Mouse (Mus musculus) forebrain, embryonic 15.5 days (tissue): Measurements from ENCODE around the gene Lin52. TPM values are rescaled to one million over a fixed set of nuclear protein-coding genes. Genes with fewer than 3 reads are reported as not detected.

ENCODE experiments used
- ATAC-seq: fragments of 200-750 bp; cut with Nextera tagmentation; replicated peaks from 2 replicates; pipeline ENCODE4 v1.8.0; 2017; ENCODE audit warnings: mild to moderate bottlenecking, moderate TSS enrichment, moderate library complexity
- H3K27ac ChIP-seq: fragments of 300-500 bp; sonication (generic); replicated peaks from 2 replicates; pipeline ENCODE4 v1.5.1; 2015; ENCODE audit warnings: mild to moderate bottlenecking, inconsistent platforms
- H3K27me3 ChIP-seq: fragments of 300-500 bp; sonication (generic); 2 replicates; pipeline ENCODE4 v1.6.1; 2015; ENCODE audit warnings: inconsistent platforms
- H3K36me3 ChIP-seq: fragments of 300-500 bp; sonication (generic); 2 replicates; pipeline ENCODE4 v1.6.1; 2015; ENCODE audit warnings: mild to moderate bottlenecking, inconsistent platforms
- H3K4me1 ChIP-seq: fragments of 300-500 bp; sonication (generic); 2 replicates; pipeline ENCODE4 v1.6.1; 2015; ENCODE audit warnings: inconsistent platforms
- H3K4me2 ChIP-seq: fragments of 300-500 bp; sonication (generic); replicated peaks from 2 replicates; pipeline ENCODE4 v1.6.1; 2015; ENCODE audit warnings: mild to moderate bottlenecking, inconsistent platforms
- H3K4me3 ChIP-seq: fragments of 300-500 bp; sonication (generic); 2 replicates; pipeline ENCODE4 v1.5.1; 2015; ENCODE audit warnings: mild to moderate bottlenecking, inconsistent platforms
- H3K9ac ChIP-seq: fragments of 300-500 bp; sonication (generic); replicated peaks from 2 replicates; pipeline ENCODE4 v1.6.1; 2015; ENCODE audit warnings: mild to moderate bottlenecking, inconsistent platforms
- H3K9me3 ChIP-seq: fragments of 300-500 bp; sonication (generic); 2 replicates; pipeline ENCODE4 v1.6.1; 2016; ENCODE audit warnings: inconsistent platforms
- WGBS: fragments of 180-500 bp; shearing (Covaris S2); methylation state at CpG from one replicate; pipeline ENCODE4 v1.1.7; 2015; ENCODE audit warnings: mixed read lengths; 5-methylcytosine and 5-hydroxymethylcytosine counted together
- polyA plus RNA-seq: library from polyadenylated mRNA; unstranded; fragments of >200 nt; fragmentation: Nextera tagmentation; extraction: Ambion mirVana; gene quantifications from 2 replicates; pipeline ENCODE4 v1.2.1, GENCODE M21; 2015

Lin52 gene
- polyA plus RNA-seq, 1 experiment from 2014 or later: 39.3 TPM

DNA sequence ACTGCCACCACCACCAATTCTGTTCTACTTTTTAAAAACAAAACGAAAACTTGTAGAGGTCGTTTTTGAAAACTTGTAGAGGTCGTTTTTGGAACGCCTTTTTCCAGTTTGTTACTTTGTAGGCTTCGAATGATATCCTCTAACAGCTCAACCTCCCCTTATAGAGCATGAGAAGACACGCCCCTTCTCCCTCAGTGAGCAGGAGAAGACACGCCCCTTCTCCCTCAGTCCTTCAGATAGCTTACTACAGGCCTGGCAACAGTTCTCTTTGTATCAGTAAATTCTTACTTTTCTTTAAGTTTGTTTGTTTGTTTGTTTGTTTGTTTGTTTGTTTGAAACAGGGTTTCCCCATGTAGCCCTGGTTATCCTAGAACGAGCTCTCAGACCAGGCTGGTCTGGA is 104.0 kb downstream of the Lin52 start:
- H3K36me3 ChIP-seq: no peaks in the 10 kb centered on the region
- no peaks in the 10 kb centered on the region for H3K4me1 ChIP-seq
- ATAC-seq: no peak
- no peaks in the 10 kb centered on the region for H3K9me3 ChIP-seq
- no peak overlapping the region for H3K9ac ChIP-seq
- H3K27me3 ChIP-seq: no peaks in the 10 kb centered on the region
- H3K27ac ChIP-seq: no peak overlapping the region
- no peak overlapping the region for H3K4me2 ChIP-seq
- WGBS: 66% methylated on average over 8 of the region's 8 CpGs
- H3K4me3 ChIP-seq: no peak overlapping the region

DNA sequence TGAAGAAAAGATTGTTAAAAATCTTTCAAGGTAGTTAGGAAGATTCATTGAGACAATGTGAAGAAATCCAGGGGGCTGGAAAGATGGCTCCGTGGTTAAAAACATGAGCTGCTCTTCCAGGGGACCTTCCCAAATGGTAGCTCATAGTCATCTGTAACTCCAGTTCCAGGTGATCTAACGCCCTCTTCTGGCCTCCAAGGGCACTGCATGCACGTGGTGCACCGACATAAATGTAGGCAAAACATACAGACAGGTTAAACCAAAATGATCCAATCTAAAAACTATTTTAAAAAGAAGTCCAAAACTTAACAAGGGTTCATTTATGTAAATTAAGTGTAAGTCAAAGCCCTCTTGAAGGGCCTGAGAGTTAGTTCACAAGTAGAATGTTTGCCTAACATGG is 111.3 kb downstream of the Lin52 start:
- no peaks in the 10 kb centered on the region for H3K4me1 ChIP-seq
- no peaks in the 10 kb centered on the region for H3K9me3 ChIP-seq
- ATAC-seq: no peak
- 49% methylated on average over 4 of the region's 4 CpGs for WGBS
- no peak overlapping the region for H3K4me3 ChIP-seq
- no peaks in the 10 kb centered on the region for H3K36me3 ChIP-seq
- H3K27ac ChIP-seq: no peak overlapping the region
- no peak overlapping the region for H3K4me2 ChIP-seq
- peaks cover 8% of the 10 kb centered on the region for H3K27me3 ChIP-seq
- no peak overlapping the region for H3K9ac ChIP-seq

DNA sequence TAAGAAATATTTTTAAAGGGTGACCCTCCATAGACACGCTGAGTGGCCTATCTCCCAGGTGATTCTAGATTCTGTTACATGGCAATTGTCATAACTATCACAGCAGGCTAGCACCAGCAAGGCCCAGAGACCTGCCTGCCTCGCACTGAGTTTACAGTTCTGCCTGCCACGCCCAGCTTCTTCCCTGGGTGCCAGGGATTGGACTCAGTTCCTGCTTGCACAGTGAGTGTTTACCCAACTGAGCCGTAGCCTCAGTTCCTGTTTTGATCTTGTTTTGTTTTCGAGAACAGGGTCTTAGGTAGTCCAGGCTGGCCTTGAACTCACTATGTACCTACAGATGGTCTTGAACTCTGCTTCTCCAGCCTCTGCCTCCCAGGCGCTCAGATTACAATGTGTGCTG is 116.4 kb downstream of the Lin52 start:
- 85% methylated on average over 6 of the region's 6 CpGs for WGBS
- H3K4me3 ChIP-seq: no peak overlapping the region
- peaks cover 47% of the 10 kb centered on the region for H3K27me3 ChIP-seq

DNA sequence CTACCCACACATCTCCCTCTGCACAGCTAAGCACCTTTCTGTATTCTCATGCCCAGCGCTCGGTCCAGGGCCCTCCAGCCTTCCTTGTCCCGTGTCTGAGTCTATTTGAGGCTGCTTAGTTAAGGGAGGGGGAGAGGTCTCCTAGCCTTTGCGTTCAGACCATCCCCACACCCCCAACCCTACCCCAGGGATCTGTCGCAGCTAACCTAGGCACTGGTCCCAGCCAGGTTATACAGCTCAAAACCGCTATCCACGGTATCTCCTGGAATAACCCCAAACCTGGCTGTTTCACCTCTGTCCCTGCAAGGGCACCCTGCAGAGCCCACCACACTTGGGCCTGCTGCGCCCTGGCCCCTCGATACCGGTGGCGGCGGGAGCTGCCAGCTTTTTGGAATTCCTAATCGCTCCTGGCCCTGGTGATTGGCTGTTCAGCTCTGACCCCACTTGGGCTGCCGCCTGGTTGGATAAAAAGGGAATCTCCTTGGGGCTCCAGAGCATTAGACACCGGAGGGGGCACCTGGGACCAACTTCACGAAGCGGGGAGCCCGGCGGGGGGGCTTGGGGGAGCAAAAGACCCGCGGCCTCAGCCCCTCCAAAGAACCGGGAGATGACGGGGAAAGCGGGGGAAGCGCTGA is 118.2 kb downstream of the Lin52 start, which contains the start of gene Vsx2:
Gene Vsx2 (plus strand): TSS at position 427 of the 635 bp plus-strand sequence.
- WGBS: 4% methylated on average over 25 of the region's 25 CpGs
- no peak for ATAC-seq
- peak within 1 kb of the TSS; percentile 20 for H3K4me3 ChIP-seq
- H3K4me1 ChIP-seq: peaks cover 20% of the 10 kb centered on the region
- H3K27ac ChIP-seq: no peak within 1 kb of the TSS
- no peaks in the 10 kb centered on the region for H3K9me3 ChIP-seq
- H3K27me3 ChIP-seq: peaks cover 64% of the 10 kb centered on the region
- H3K4me2 ChIP-seq: peak within 1 kb of the TSS; percentile 14; the same call in 1 of the 2 replicates
- no peaks in the 10 kb centered on the region for H3K36me3 ChIP-seq
- H3K9ac ChIP-seq: no peak within 1 kb of the TSS

More for the DNA sequence above, 116.4 kb downstream of the Lin52 start:
- no peak overlapping the region for H3K27ac ChIP-seq
- no peaks in the 10 kb centered on the region for H3K36me3 ChIP-seq
- ATAC-seq: no peak
- no peak overlapping the region for H3K9ac ChIP-seq
- H3K4me1 ChIP-seq: peaks cover 20% of the 10 kb centered on the region
- H3K9me3 ChIP-seq: no peaks in the 10 kb centered on the region
- no peak overlapping the region for H3K4me2 ChIP-seq

DNA sequence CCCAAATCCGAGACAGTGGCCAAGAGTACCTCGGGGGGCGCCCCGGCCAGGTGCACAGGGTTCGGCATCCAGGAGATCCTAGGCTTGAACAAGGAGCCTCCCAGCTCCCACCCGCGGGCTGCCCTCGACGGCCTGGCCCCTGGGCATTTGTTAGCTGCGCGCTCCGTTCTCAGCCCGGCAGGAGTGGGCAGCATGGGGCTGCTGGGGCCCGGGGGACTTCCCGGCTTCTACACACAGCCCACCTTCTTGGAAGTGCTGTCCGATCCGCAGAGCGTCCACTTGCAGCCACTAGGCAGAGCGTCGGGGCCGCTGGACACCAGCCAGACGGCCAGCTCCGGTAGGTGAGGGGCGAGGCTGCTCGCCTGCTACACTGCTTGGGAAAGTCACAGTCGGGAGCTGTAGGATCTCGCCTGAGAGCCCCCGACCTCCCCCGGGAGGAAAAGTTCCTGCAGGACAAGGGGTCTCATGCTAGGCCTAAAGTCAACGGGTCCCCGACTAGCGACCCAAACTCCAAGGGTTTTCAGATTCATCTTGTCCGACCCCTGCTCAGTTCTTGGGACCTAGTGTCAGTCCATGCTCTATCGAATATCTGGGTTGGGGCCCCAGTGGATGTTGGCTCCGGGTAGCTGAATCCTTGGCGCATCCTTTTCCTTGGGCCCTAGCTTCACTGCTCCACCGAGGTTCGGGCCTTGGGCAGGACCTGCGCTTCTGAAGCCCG is 118.9 kb downstream of the Lin52 start:
- no peak for ATAC-seq
- Histone ChIP-seq H3K4me3 (peak overlapping the region; percentile 20), H3K4me1 (peaks cover 20% of the 10 kb centered on the region), H3K4me2 (peak overlapping the region; percentile 14; the same call in 1 of the 2 replicates), H3K9ac (no peak overlapping the region), H3K27me3 (peaks cover 70% of the 10 kb centered on the region), H3K9me3 (no peaks in the 10 kb centered on the region), H3K36me3 (no peaks in the 10 kb centered on the region), H3K27ac (no peak overlapping the region)
- under 1% methylated on average over 40 of the region's 40 CpGs for WGBS

DNA sequence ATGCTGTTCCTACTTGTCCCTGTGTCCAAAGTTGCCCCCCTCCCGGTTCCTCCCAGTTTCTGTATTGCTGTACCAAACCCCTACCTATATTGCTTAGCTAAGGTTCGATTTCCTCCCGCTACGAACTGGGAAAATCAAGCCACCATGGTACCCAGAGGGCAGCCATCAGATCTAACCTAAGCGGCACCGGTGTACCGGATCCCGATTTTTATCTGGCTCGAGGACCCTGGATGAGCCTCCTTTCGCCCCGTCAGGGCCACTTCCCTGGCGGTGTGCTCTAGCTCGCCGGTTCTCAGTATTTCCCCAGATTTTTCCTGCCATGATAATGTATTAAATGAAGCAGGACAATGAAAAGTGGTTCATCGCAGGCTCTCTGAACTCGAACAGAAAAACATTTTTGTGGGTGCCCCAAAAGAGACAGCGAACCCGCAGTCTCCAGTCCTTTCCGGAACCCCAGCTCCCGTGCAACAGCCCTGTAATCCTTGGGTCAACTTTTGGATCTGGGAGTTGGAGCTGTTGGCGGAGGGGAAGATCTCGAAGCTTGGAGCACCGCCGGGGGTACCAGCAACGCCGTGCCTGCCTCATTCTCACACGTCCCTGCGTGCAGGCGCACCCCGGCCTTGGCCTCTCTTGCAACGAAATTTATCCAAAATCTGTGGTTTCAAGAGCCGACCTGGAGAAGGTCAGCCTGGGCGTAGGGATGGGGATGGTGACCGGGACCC is 119.6 kb downstream of the Lin52 start:
- H3K27ac ChIP-seq: no peak overlapping the region
- 1% methylated on average over 34 of the region's 34 CpGs for WGBS
- peaks cover 20% of the 10 kb centered on the region for H3K4me1 ChIP-seq
- no peaks in the 10 kb centered on the region for H3K9me3 ChIP-seq
- peaks cover 71% of the 10 kb centered on the region for H3K27me3 ChIP-seq
- no peak overlapping the region for H3K4me3 ChIP-seq
- no peak for ATAC-seq
- no peak overlapping the region for H3K4me2 ChIP-seq
- H3K36me3 ChIP-seq: no peaks in the 10 kb centered on the region
- H3K9ac ChIP-seq: no peak overlapping the region

DNA sequence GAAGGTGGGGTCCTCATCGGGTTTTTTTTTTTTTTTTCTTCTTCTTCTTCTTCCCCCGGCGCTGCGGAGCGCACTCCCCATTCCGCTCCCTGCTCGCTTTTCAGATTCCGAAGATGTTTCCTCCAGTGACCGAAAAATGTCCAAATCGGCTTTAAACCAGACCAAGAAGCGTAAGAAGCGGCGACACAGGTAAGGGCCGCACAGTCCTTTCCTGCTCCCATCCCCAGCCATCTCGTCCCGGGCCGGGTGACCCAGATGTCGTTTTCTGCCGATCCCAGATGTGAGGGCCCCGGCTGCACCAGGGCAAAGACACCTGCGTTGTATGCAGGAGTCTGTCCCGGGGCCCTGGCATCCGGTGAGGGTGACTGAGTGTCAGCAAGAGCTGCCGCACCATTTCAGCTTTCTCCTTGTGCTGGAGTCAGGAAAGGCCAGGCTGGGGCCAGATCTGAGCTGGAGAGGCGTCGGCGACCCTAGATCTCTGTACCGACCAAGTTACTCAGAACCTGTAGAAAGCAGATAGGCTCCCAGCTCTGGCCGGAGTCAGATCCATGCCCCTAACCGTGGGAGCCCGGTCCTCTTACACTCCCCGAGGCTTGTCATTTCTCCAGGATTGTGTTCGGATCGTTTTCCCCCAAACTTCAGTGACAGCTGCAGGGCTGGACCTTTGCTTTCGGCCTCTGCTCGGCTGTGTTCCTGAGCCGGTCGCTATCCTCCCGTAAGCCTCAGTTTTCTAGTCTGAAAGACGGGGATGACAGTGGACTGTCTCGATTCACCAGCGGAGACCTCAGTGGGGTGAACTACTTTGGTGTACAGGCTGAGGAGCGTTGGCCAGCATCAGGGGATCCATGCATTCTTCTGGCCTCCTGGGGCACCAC is 120.5 kb downstream of the Lin52 start:
- Histone ChIP-seq H3K27ac (no peak overlapping the region), H3K4me3 (no peak overlapping the region), H3K9me3 (no peaks in the 10 kb centered on the region), H3K4me2 (no peak overlapping the region), H3K4me1 (peaks cover 20% of the 10 kb centered on the region), H3K27me3 (peaks cover 67% of the 10 kb centered on the region), H3K36me3 (no peaks in the 10 kb centered on the region), H3K9ac (no peak overlapping the region)
- WGBS: 2% methylated on average over 43 of the region's 43 CpGs
- ATAC-seq: no peak

DNA sequence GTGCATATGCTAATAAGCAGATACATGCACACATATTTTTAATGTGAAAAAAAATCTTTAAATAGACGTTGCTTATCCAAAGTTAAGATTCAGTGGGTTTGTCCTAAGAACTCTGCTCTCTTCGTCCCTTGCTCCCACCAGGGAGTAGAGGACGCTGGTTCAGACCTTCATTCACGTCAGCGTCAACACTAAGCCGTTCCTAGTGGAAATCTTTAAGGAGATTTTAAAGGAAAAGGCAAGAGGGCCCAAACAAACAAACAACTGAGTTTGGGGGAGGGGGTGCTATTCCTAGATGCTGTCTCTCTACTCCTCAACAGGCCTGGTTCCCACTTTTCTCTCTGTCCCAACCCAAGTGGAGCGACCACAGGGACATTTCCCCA is 121.1 kb downstream of the Lin52 start:
- H3K9me3 ChIP-seq: no peaks in the 10 kb centered on the region
- H3K27ac ChIP-seq: no peak overlapping the region
- WGBS: 8% methylated on average over 7 of the region's 7 CpGs
- H3K4me2 ChIP-seq: no peak overlapping the region
- H3K27me3 ChIP-seq: peaks cover 65% of the 10 kb centered on the region
- H3K9ac ChIP-seq: no peak overlapping the region
- peaks cover 20% of the 10 kb centered on the region for H3K4me1 ChIP-seq
- H3K36me3 ChIP-seq: no peaks in the 10 kb centered on the region
- H3K4me3 ChIP-seq: no peak overlapping the region
- ATAC-seq: no peak

DNA sequence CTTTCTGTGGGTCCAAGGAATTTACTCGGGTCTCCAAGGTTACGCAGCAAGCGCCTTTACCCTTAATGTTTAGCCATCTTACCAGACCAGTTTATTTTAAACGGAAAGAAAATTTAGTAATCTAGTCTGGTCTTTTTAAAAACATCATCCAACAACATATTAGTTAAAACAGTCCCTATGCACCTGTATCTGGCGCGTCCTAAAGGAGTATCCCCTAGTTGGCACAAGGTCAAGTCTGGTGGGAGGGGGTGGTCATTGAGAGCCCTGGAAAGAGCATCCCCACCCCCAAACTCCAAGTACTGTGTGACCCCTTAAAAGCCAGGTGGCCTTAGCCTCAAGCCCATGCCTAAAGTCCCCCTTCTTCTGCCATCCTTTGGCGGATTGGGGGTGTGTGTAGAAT is 121.9 kb downstream of the Lin52 start:
- H3K27me3 ChIP-seq: peaks cover 57% of the 10 kb centered on the region
- H3K4me3 ChIP-seq: no peak overlapping the region
- 12% methylated on average over 7 of the region's 7 CpGs for WGBS

DNA sequence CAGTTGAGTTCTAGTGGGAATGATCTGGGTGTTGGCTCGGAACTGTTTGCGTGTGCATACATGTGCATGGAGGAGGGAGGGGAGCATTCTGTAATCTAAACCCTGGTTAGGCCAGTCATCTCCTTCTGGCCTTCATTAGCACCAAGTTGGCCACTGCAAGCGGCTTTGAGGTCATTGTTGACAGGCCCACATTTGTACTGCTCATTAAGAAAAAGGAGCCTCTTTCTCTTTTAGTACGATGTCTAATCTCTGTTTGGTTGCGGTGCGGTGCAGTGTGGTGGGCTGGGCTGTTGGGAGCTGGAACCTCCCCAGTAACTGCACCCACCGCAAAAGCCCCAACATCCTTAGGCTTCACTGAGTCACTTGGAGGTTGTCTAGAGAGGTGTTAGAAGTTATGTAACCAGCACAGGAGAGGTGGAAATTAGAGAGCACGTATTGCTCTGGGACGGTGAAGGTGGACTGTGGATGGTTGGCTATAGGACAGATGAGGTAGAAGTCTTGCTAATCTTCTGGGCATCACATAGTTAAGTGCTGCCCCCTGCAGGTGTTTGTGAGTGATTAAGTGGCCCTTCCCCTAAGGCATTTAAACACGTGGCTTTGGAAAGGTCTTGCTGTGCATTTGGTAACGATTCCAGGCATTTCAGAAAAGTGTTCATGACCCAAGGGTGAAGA is 126.7 kb downstream of the Lin52 start:
- no peak overlapping the region for H3K4me3 ChIP-seq
- no peaks in the 10 kb centered on the region for H3K4me1 ChIP-seq
- no peak overlapping the region for H3K27ac ChIP-seq
- H3K9ac ChIP-seq: no peak overlapping the region
- H3K9me3 ChIP-seq: no peaks in the 10 kb centered on the region
- H3K27me3 ChIP-seq: peaks cover 20% of the 10 kb centered on the region
- H3K4me2 ChIP-seq: no peak overlapping the region
- ATAC-seq: no peak
- no peaks in the 10 kb centered on the region for H3K36me3 ChIP-seq
- WGBS: 58% methylated on average over 11 of the region's 11 CpGs

More for the DNA sequence above, 121.9 kb downstream of the Lin52 start:
- no peak overlapping the region for H3K27ac ChIP-seq
- ATAC-seq: no peak
- no peak overlapping the region for H3K4me2 ChIP-seq
- H3K9ac ChIP-seq: no peak overlapping the region
- no peaks in the 10 kb centered on the region for H3K9me3 ChIP-seq
- H3K36me3 ChIP-seq: no peaks in the 10 kb centered on the region
- H3K4me1 ChIP-seq: peaks cover 20% of the 10 kb centered on the region

DNA sequence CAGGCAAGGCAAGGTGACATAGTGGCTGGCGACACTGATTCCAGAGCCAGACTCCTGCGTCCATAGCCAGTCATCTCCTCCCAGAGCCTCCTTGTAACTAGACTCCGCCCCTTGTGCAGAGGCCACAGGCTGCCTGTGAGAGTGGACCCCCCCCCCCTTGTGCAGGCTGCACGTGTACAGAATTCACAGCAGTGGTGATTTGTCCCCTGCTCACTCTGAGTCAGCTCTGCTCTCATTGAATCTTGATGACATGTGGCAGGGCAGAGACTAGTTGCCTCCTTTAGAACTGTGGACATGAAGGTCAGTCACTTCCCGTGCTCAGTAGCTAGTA is 127.2 kb downstream of the Lin52 start:
- Histone ChIP-seq H3K27me3 (peaks cover 15% of the 10 kb centered on the region), H3K9me3 (no peaks in the 10 kb centered on the region), H3K4me1 (no peaks in the 10 kb centered on the region), H3K27ac (no peak overlapping the region), H3K9ac (no peak overlapping the region), H3K4me2 (no peak overlapping the region), H3K36me3 (no peaks in the 10 kb centered on the region), H3K4me3 (no peak overlapping the region)
- no peak; the same call in 1 of the 2 replicates for ATAC-seq
- 38% methylated on average over 5 of the region's 5 CpGs for WGBS
